Mouse (Mus musculus) CH12.LX (cell line): ENCODE data around the gene Rab11fip3. TPM values are rescaled to one million over a fixed set of nuclear protein-coding genes. Genes with fewer than 3 reads are reported as not detected.
"Not testable (repeated sequence)": the region's sequence is repeated elsewhere in the genome, so short reads cannot be mapped to it uniquely, and the experiment has no call there.

Source experiments
- DNase-seq: peaks from one replicate; pipeline ENCODE4 v3.0.0-alpha.2; 2013; ENCODE audit errors: extremely low read depth
- H3K27ac ChIP-seq: 2 replicates; pipeline ENCODE4 v1.5.1; 2012; ENCODE audit warnings: low read depth, mild to moderate bottlenecking, control low read depth, moderate library complexity; ENCODE audit not compliant: insufficient read depth
- H3K27me3 ChIP-seq: replicated peaks from 2 replicates; pipeline ENCODE3; 2012; ENCODE audit warnings: inconsistent platforms
- H3K36me3 ChIP-seq, 2 experiments: replicated peaks in 1 of 2; 2 replicates each; pipeline versions ENCODE3 to v1.6.1; 2012; ENCODE audit warnings: inconsistent platforms in 1 of 2, low read length in 1 of 2, mild to moderate bottlenecking in 1 of 2, mixed read lengths in 1 of 2, moderate library complexity in 1 of 2; ENCODE audit not compliant: control insufficient read depth in 1 of 2, insufficient read depth in 1 of 2
- H3K4me1 ChIP-seq, 2 experiments: 2 replicates each; pipeline ENCODE4 v1.6.1; 2012; ENCODE audit warnings: inconsistent platforms in 1 of 2, moderate library complexity in 1 of 2; ENCODE audit not compliant: insufficient read depth in 2 of 2, control insufficient read depth in 1 of 2
- H3K4me2 ChIP-seq: 2 replicates; pipeline ENCODE4 v1.6.1; 2012; ENCODE audit warnings: low read depth, mild to moderate bottlenecking, control low read depth; ENCODE audit not compliant: poor library complexity, insufficient read depth, severe bottlenecking
- H3K4me3 ChIP-seq, 3 experiments: fragments of 150-350 bp in 1 of 3; sonication (generic) in 1 of 3; replicated peaks in 1 of 3; 2 replicates each; pipeline versions ENCODE3 to v1.5.1; 2011 to 2012; ENCODE audit warnings: low read depth in 2 of 3, low read length in 2 of 3, mild to moderate bottlenecking in 2 of 3, moderate library complexity in 2 of 3, control low read depth in 1 of 3, improper control_type of control experiment in 1 of 3, inconsistent platforms in 1 of 3, mixed read lengths in 1 of 3; ENCODE audit not compliant: poor library complexity in 1 of 3
- H3K79me2 ChIP-seq: replicated peaks from 2 replicates; pipeline ENCODE4 v1.6.1; 2012; ENCODE audit warnings: mild to moderate bottlenecking, moderate library complexity; ENCODE audit not compliant: control insufficient read depth, poor library complexity, insufficient read depth, severe bottlenecking; ENCODE audit errors: extremely low read depth
- H3K9ac ChIP-seq: 2 replicates; pipeline ENCODE4 v1.6.1; 2012; ENCODE audit warnings: low read depth, mild to moderate bottlenecking, control low read depth, moderate library complexity; ENCODE audit not compliant: insufficient read depth
- H3K9me3 ChIP-seq: replicated peaks from 2 replicates; pipeline ENCODE3; 2012; ENCODE audit warnings: low read length, inconsistent platforms, mixed read lengths
- BHLHE40 ChIP-seq: IDR thresholded peaks from 2 replicates; pipeline ENCODE4 v1.6.1; 2011; ENCODE audit warnings: mild to moderate bottlenecking, low read depth, low read length, improper control_type of control experiment
- CTCF ChIP-seq, 2 experiments: IDR thresholded peaks in 1 of 2; conservative IDR thresholded peaks in 1 of 2; 2 replicates each; pipeline ENCODE4 v1.5.1; 2011 to 2012; ENCODE audit warnings: low read depth in 2 of 2, low read length in 2 of 2, improper control_type of control experiment in 1 of 2, inconsistent platforms in 1 of 2, mild to moderate bottlenecking in 1 of 2, moderate library complexity in 1 of 2
- E2F4 ChIP-seq: IDR thresholded peaks from 2 replicates; pipeline ENCODE4 v1.6.1; 2011; ENCODE audit warnings: low read depth, low read length, improper control_type of control experiment; ENCODE audit not compliant: insufficient replicate concordance
- ETS1 ChIP-seq: conservative IDR thresholded peaks from 2 replicates; pipeline ENCODE4 v1.6.1; 2012; ENCODE audit warnings: low read depth, mild to moderate bottlenecking, inconsistent platforms, low read length, improper control_type of control experiment, moderate library complexity
- GABPA ChIP-seq: IDR thresholded peaks from 2 replicates; pipeline ENCODE4 v1.6.1; 2012; ENCODE audit warnings: low read depth, low read length, improper control_type of control experiment, inconsistent platforms; ENCODE audit not compliant: insufficient replicate concordance
- IRF4 ChIP-seq: IDR thresholded peaks from 2 replicates; pipeline ENCODE4 v1.6.1; 2014; ENCODE audit warnings: low read depth, mild to moderate bottlenecking, inconsistent platforms, low read length, improper control_type of control experiment
- JUN ChIP-seq: IDR thresholded peaks from 2 replicates; pipeline ENCODE4 v1.6.1; 2011; ENCODE audit warnings: low read depth, mild to moderate bottlenecking, low read length, improper control_type of control experiment, moderate library complexity; ENCODE audit not compliant: insufficient read depth
- MAX ChIP-seq: IDR thresholded peaks from 2 replicates; pipeline ENCODE4 v1.6.1; 2011; ENCODE audit warnings: low read length, improper control_type of control experiment
- MAZ ChIP-seq: IDR thresholded peaks from 2 replicates; pipeline ENCODE4 v1.6.1; 2012; ENCODE audit warnings: low read depth, mild to moderate bottlenecking, inconsistent platforms, low read length, improper control_type of control experiment, moderate library complexity
- MXI1 ChIP-seq: IDR thresholded peaks from 2 replicates; pipeline ENCODE4 v1.6.1; 2011; ENCODE audit warnings: mild to moderate bottlenecking, low read depth, low read length, improper control_type of control experiment
- MYC ChIP-seq: IDR thresholded peaks from 2 replicates; pipeline ENCODE4 v1.6.1; 2011; ENCODE audit warnings: low read depth, mild to moderate bottlenecking, improper control_type of control experiment, low read length
- NELFE ChIP-seq: IDR thresholded peaks from 2 replicates; pipeline ENCODE4 v1.6.1; 2011; ENCODE audit warnings: low read depth, low read length, improper control_type of control experiment
- PAX5 ChIP-seq: IDR thresholded peaks from 2 replicates; pipeline ENCODE4 v1.6.1; 2012; ENCODE audit warnings: low read length, inconsistent platforms, mixed read lengths
- RAD21 ChIP-seq: IDR thresholded peaks from 2 replicates; pipeline ENCODE4 v1.6.1; 2011; ENCODE audit warnings: low read depth, mild to moderate bottlenecking, low read length, improper control_type of control experiment, moderate library complexity
- RCOR1 ChIP-seq: conservative IDR thresholded peaks from 2 replicates; pipeline ENCODE4 v1.6.1; 2012; ENCODE audit warnings: low read depth, mild to moderate bottlenecking, inconsistent platforms, low read length, improper control_type of control experiment
- TBP ChIP-seq: conservative IDR thresholded peaks from 2 replicates; pipeline ENCODE4 v1.6.1; 2011; ENCODE audit warnings: low read depth, low read length, improper control_type of control experiment
- USF1 ChIP-seq: IDR thresholded peaks from 2 replicates; pipeline ENCODE4 v1.6.1; 2014; ENCODE audit warnings: low read depth, mild to moderate bottlenecking, inconsistent platforms, low read length, improper control_type of control experiment
- ZC3H11A ChIP-seq: IDR thresholded peaks from 2 replicates; pipeline ENCODE4 v1.6.1; 2012; ENCODE audit warnings: low read depth, mild to moderate bottlenecking, inconsistent platforms, low read length, improper control_type of control experiment
- ZKSCAN1 ChIP-seq: IDR thresholded peaks from 2 replicates; pipeline ENCODE4 v1.6.1; 2012; ENCODE audit warnings: low read depth, inconsistent platforms, low read length, improper control_type of control experiment, borderline replicate concordance
- ZNF384 ChIP-seq: IDR thresholded peaks from 2 replicates; pipeline ENCODE4 v1.6.1; 2012; ENCODE audit warnings: low read depth, low read length, improper control_type of control experiment, inconsistent platforms
- dilution Hi-C: fragments of 300-500 bp; cut with MboI; formaldehyde crosslinking; loops from 2 replicates; pipeline ENCODE4 v1.14.3; 2020; ENCODE audit warnings: low sequenced_read_pairs; ENCODE audit not compliant: extremely low pct_unique_long_range_greater_than_20kb, extremely low pct_ligation_motif_present
- in situ Hi-C: fragments of 300-500 bp; cut with MboI; formaldehyde crosslinking; loops from 3 replicates; pipeline ENCODE4 v1.14.3; 2019; ENCODE audit warnings: low sequenced_read_pairs, low pct_ligation_motif_present, low pct_unique_long_range_greater_than_20kb, mixed read lengths
- polyA plus RNA-seq: library from polyadenylated mRNA; unstranded; fragments of >175 nt; gene quantifications from 2 replicates; pipeline ENCODE4 v1.2.1, GENCODE M21; 2012; ENCODE audit warnings: low read depth; ENCODE audit not compliant: insufficient read length
- total RNA-seq, 2 experiments: library from RNA; depleted of rRNA; stranded (reverse); fragments of 300-350 nt in 1 of 2; fragments of >200 nt in 1 of 2; gene quantifications; 2 replicates each; pipeline ENCODE4 v1.2.3; 2012 to 2014

Rab11fip3 gene
- total and polyA plus RNA-seq, 3 experiments = 3.5 to 7.6 (median 4.6) TPM

GRCm38 (mm10) chr17:26115205-26115898, 46.0 kb upstream of the Rab11fip3 start:
- peaks cover 75% of the 10 kb centered on the region for H3K27me3 ChIP-seq
- no peak for TF ChIP-seq ZC3H11A
- TF ChIP-seq IRF4 = no peak
- no peak for TF ChIP-seq MAZ
- TF ChIP-seq TBP = no peak
- no peak for TF ChIP-seq JUN
- no peak for TF ChIP-seq PAX5
- TF ChIP-seq E2F4 = no peak
- TF ChIP-seq ZNF384 = no peak
- no peak for TF ChIP-seq RAD21
- no peak for TF ChIP-seq NELFE
- TF ChIP-seq ETS1 = no peak
- TF ChIP-seq BHLHE40 = no peak
- no peak for TF ChIP-seq RCOR1
- TF ChIP-seq USF1 = no peak
- TF ChIP-seq MXI1 = no peak
- TF ChIP-seq MAX = no peak
- no peak for TF ChIP-seq MYC
- no peak for TF ChIP-seq GABPA
- no peak for TF ChIP-seq ZKSCAN1
- TF ChIP-seq, all 38 proteins: peak for 0
- no peaks in the 10 kb centered on the region for H3K79me2 ChIP-seq
- no peak overlapping the region for H3K4me2 ChIP-seq
- no peak overlapping the region for H3K9ac ChIP-seq
- DNase-seq = no peak
- no peak overlapping the region for H3K4me3 ChIP-seq
- H3K4me1 ChIP-seq = peaks cover 9 to 30% of the 10 kb centered on the region in 2 experiments
- H3K9me3 ChIP-seq = no peaks in the 10 kb centered on the region
- in situ Hi-C loops = no loop called here
- dilution Hi-C loops = no loop called here
- no peak overlapping the region for H3K27ac ChIP-seq
- H3K36me3 ChIP-seq = no peaks in the 10 kb centered on the region

- in situ Hi-C loops, H3K27ac ChIP-seq, H3K9me3 ChIP-seq, H3K9ac ChIP-seq, H3K4me2 ChIP-seq, H3K36me3 ChIP-seq, H3K79me2 ChIP-seq, H3K4me3 ChIP-seq, dilution Hi-C loops, DNase-seq: not testable (repeated sequence)
- Histone ChIP-seq H3K27me3 (peaks cover 77% of the 10 kb centered on the region), H3K4me1 (peaks cover 2 to 23% of the 10 kb centered on the region in 2 experiments; a peak in 2 of 4 replicates)
- peak in 1 of 2 experiments; percentile 27; a peak in 1 of 4 replicates for TF ChIP-seq CTCF (conservative IDR thresholded peaks at IDR 0.05 in 1 of 2, IDR thresholded peaks at IDR 0.05 in 1 of 2; ENCODE audit: low read depth in 2 of 2, low read length in 2 of 2)
- TF ChIP-seq, all 38 proteins: peak for 1; not testable (repeated sequence) for 37
Observed at GRCm38 (mm10) chr17:26114461-26114860, 45.1 kb upstream of the Rab11fip3 start.
